Mouse (Mus musculus): ENCODE data around the gene Vstm4. TPM values are rescaled to one million over a fixed set of nuclear protein-coding genes. Genes with fewer than 3 reads are reported as not detected.

The Vstm4 gene
- polyA plus RNA-seq, 1 experiment = not detected

- Histone ChIP-seq H3K36me3 (ENCODE audit: control insufficient read depth, insufficient read depth) (no peaks in the 10 kb centered on the region), H3K27me3 (ENCODE audit: control insufficient read depth, insufficient read depth, insufficient read length) (peaks cover 40% of the 10 kb centered on the region)
- TF ChIP-seq MYOD1 (IDR thresholded peaks at IDR 0.05; ENCODE audit: control insufficient read depth, insufficient read length, low read depth) = no peak
- TF ChIP-seq FOSL1 (IDR thresholded peaks at IDR 0.05; ENCODE audit: insufficient read depth, low read length, poor library complexity, severe bottlenecking) = no peak
- no peak for TF ChIP-seq MAX (IDR thresholded peaks at IDR 0.05)
- no peak for TF ChIP-seq CTCF (IDR thresholded peaks at IDR 0.05; ENCODE audit: control insufficient read depth, insufficient read depth, insufficient read length)
- no peak for TF ChIP-seq USF1 (IDR thresholded peaks at IDR 0.05; ENCODE audit: low read depth)
- TF ChIP-seq CEBPB (IDR thresholded peaks at IDR 0.05; ENCODE audit: low read depth) = no peak
- no peak for TF ChIP-seq MYOG (IDR thresholded peaks at IDR 0.05; ENCODE audit: control insufficient read depth, extremely low read depth, insufficient read length)
These were observed 37.3 kb upstream of the Vstm4 start for GRCm38 (mm10) chr14:32819297-32819696.

DNA sequence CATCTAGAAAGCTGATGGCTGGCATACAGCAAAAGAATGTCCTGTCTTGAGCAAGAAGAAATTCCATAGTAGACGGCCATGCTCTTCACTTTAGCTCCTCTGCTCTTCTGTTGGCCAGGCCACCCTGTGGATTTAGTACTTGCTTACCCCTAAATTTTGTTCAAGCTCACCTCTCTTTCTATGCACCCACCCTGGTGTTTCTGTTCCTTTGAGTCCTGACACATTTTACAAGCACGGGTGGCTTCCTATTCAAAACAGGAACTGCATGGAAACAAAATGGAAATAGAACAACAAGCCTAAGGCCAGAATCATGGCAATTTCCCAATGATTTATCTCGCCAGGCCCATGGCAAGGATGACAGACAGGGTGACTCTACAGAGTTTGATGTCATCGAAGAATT lies 33.7 kb upstream of the Vstm4 start:
- TF ChIP-seq CTCF (IDR thresholded peaks at IDR 0.05; ENCODE audit: control insufficient read depth, insufficient read depth, insufficient read length) = no peak
- no peak for TF ChIP-seq USF1 (IDR thresholded peaks at IDR 0.05; ENCODE audit: low read depth)
- no peak for TF ChIP-seq MYOD1 (IDR thresholded peaks at IDR 0.05; ENCODE audit: control insufficient read depth, insufficient read length, low read depth)
- no peak for TF ChIP-seq FOSL1 (IDR thresholded peaks at IDR 0.05; ENCODE audit: insufficient read depth, low read length, poor library complexity, severe bottlenecking)
- TF ChIP-seq CEBPB (IDR thresholded peaks at IDR 0.05; ENCODE audit: low read depth) = no peak
- TF ChIP-seq MYOG (IDR thresholded peaks at IDR 0.05; ENCODE audit: control insufficient read depth, extremely low read depth, insufficient read length) = no peak
- TF ChIP-seq MAX (IDR thresholded peaks at IDR 0.05) = no peak
- Histone ChIP-seq H3K27me3 (ENCODE audit: control insufficient read depth, insufficient read depth, insufficient read length) (peaks cover 41% of the 10 kb centered on the region), H3K79me2 (ENCODE audit: control insufficient read depth, insufficient read depth) (no peaks in the 10 kb centered on the region)

More at GRCm38 (mm10) chr14:32819297-32819696, 37.3 kb upstream of the Vstm4 start:
- Histone ChIP-seq H3K79me2 (ENCODE audit: control insufficient read depth, insufficient read depth) (no peaks in the 10 kb centered on the region), H3K4me3 (ENCODE audit: insufficient read depth, poor library complexity, severe bottlenecking) (no peak overlapping the region), H3K79me3 (ENCODE audit: low read depth) (no peaks in the 10 kb centered on the region), H3ac (ENCODE audit: control insufficient read depth, insufficient read length, low read depth) (no peak overlapping the region)

DNA sequence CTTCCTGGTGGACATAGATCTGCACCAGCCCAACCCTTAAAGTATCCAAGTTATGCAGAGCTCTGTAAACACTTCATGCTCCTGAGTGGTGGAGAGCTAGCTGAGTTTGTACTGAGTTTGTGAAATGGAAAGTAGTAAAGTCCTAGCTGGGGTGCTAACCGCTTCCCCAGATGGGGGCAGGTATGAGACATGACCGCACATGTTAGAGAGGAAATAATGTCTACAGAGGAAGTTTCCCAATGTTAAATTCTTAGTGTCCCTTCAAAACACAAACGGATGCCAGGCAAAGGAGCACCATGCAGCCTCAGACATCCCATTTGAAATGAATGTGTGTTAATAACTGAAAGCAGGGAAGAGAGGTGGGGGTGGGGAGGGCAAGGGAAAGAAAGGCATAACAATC lies 32.7 kb upstream of the Vstm4 start:
- Histone ChIP-seq H3K4me3 (ENCODE audit: insufficient read depth, poor library complexity, severe bottlenecking) (no peak overlapping the region), H3K27me3 (ENCODE audit: control insufficient read depth, insufficient read depth, insufficient read length) (peaks cover 31% of the 10 kb centered on the region), H3K36me3 (ENCODE audit: control insufficient read depth, insufficient read depth) (no peaks in the 10 kb centered on the region), H3K79me2 (ENCODE audit: control insufficient read depth, insufficient read depth) (no peaks in the 10 kb centered on the region), H3ac (ENCODE audit: control insufficient read depth, insufficient read length, low read depth) (no peak overlapping the region), H3K79me3 (ENCODE audit: low read depth) (no peaks in the 10 kb centered on the region)
- TF ChIP-seq FOSL1 (IDR thresholded peaks at IDR 0.05; ENCODE audit: insufficient read depth, low read length, poor library complexity, severe bottlenecking) (no peak), USF1 (IDR thresholded peaks at IDR 0.05; ENCODE audit: low read depth) (no peak)

More for the DNA sequence above, 33.7 kb upstream of the Vstm4 start:
- H3K4me3 ChIP-seq (ENCODE audit: insufficient read depth, poor library complexity, severe bottlenecking) = no peak overlapping the region
- no peak overlapping the region for H3ac ChIP-seq (ENCODE audit: control insufficient read depth, insufficient read length, low read depth)
- H3K36me3 ChIP-seq (ENCODE audit: control insufficient read depth, insufficient read depth) = no peaks in the 10 kb centered on the region
- no peaks in the 10 kb centered on the region for H3K79me3 ChIP-seq (ENCODE audit: low read depth)

DNA sequence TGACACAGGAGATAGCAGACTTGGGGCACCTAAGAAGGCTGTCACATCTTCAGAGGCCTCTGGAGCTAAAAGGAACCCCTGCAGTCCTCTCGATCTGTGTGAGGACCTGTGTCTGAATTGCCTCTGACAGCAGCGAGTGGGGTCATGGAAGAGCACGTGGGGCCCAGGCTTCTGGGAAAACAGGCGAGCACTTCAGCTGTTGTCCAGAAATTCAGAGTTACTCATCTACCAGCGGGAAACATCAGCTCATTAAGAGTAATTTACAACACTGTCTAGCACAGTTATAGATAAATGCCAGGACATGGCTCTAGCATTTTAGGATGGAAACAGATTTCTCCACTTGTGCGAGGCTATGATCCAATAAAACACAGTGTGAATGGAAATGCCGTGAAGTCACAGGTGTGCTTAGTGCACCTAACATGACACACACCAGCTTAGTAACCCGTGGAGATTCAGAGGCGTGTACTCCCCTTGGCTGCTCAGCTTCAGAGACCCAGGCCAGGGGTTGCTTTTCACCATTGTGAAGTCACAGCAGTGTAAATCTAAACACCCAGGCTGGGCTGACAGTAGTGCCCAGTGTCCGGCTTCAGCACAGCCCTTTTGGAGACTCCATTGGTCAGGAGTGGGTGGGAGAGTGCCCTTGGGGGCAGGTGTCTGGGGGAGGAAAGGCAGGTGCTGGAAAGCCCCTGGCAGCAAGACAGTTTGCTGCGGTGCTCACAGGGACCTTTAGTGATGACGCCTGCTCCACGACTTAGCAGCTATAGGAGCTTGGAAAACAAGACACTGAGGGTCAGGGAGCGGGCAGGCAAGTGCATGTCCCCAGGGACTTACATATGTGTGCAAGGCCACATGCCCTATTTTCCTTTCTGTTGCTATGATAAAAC lies 32.0 kb upstream of the Vstm4 start:
- no peak overlapping the region for H3K4me3 ChIP-seq (ENCODE audit: insufficient read depth, poor library complexity, severe bottlenecking)
- H3K36me3 ChIP-seq (ENCODE audit: control insufficient read depth, insufficient read depth) = no peaks in the 10 kb centered on the region
- no peak overlapping the region for H3ac ChIP-seq (ENCODE audit: control insufficient read depth, insufficient read length, low read depth)
- peaks cover 25% of the 10 kb centered on the region for H3K27me3 ChIP-seq (ENCODE audit: control insufficient read depth, insufficient read depth, insufficient read length)
- H3K79me3 ChIP-seq (ENCODE audit: low read depth) = no peaks in the 10 kb centered on the region
- no peak for TF ChIP-seq CTCF (IDR thresholded peaks at IDR 0.05; ENCODE audit: control insufficient read depth, insufficient read depth, insufficient read length)
- no peak for TF ChIP-seq FOSL1 (IDR thresholded peaks at IDR 0.05; ENCODE audit: insufficient read depth, low read length, poor library complexity, severe bottlenecking)
- TF ChIP-seq USF1 (IDR thresholded peaks at IDR 0.05; ENCODE audit: low read depth) = no peak
- no peak for TF ChIP-seq MAX (IDR thresholded peaks at IDR 0.05)
- no peak for TF ChIP-seq MYOD1 (IDR thresholded peaks at IDR 0.05; ENCODE audit: control insufficient read depth, insufficient read length, low read depth)
- TF ChIP-seq MYOG (IDR thresholded peaks at IDR 0.05; ENCODE audit: control insufficient read depth, extremely low read depth, insufficient read length) = no peak
- no peak for TF ChIP-seq CEBPB (IDR thresholded peaks at IDR 0.05; ENCODE audit: low read depth)
- no peaks in the 10 kb centered on the region for H3K79me2 ChIP-seq (ENCODE audit: control insufficient read depth, insufficient read depth)

- Histone ChIP-seq H3K27me3 (ENCODE audit: control insufficient read depth, insufficient read depth, insufficient read length) (peaks cover 25% of the 10 kb centered on the region), H3ac (ENCODE audit: control insufficient read depth, insufficient read length, low read depth) (no peak overlapping the region), H3K79me2 (ENCODE audit: control insufficient read depth, insufficient read depth) (no peaks in the 10 kb centered on the region), H3K79me3 (ENCODE audit: low read depth) (no peaks in the 10 kb centered on the region), H3K36me3 (ENCODE audit: control insufficient read depth, insufficient read depth) (no peaks in the 10 kb centered on the region), H3K4me3 (ENCODE audit: insufficient read depth, poor library complexity, severe bottlenecking) (no peak overlapping the region)
- TF ChIP-seq MYOD1 (IDR thresholded peaks at IDR 0.05; ENCODE audit: control insufficient read depth, insufficient read length, low read depth) = no peak
- no peak for TF ChIP-seq USF1 (IDR thresholded peaks at IDR 0.05; ENCODE audit: low read depth)
These were observed 31.0 kb upstream of the Vstm4 start for GRCm38 (mm10) chr14:32825426-32826032.
